Mouse (Mus musculus): ENCODE results near the gene Trim40. TPM values are rescaled to one million over a fixed set of nuclear protein-coding genes. Genes with fewer than 3 reads are reported as not detected.
A peak's percentile ranks its signal among the peaks of the same experiment; 100 is the strongest.

Trim40 gene
- polyA plus RNA-seq, 2 experiments from 2014 or later = not detected

- no peak for ATAC-seq
These were observed 50.9 kb downstream of the Trim40 start for GRCm38 (mm10) chr17:36839001-36839400.

- ATAC-seq = peak; percentile 95
These were observed 52.9 kb downstream of the Trim40 start, which contains the start of gene Trim26 for GRCm38 (mm10) chr17:36836874-36837647. Gene Trim26, plus strand, starts transcription at chr17:36837134.

- ATAC-seq = peak; percentile 7
These were observed 53.5 kb downstream of the Trim40 start for GRCm38 (mm10) chr17:36836427-36836812.

- peak; percentile 42 for ATAC-seq
These were observed 54.1 kb downstream of the Trim40 start for GRCm38 (mm10) chr17:36835591-36836426.

- no peak for ATAC-seq
These were observed 57.2 kb downstream of the Trim40 start for GRCm38 (mm10) chr17:36832694-36833093.

Other genes with a start within 250 kb of the Trim40 start
- not detected for gene H2-M9, start 247.5 kb downstream of the Trim40 start, polyA plus RNA-seq (2017; shearing (Covaris generic))
- gene H2-M1, start 217.9 kb downstream of the Trim40 start, polyA plus RNA-seq (2017; shearing (Covaris generic)) = not detected
- gene H2-M10.5, start 117.2 kb downstream of the Trim40 start, polyA plus RNA-seq (2017; shearing (Covaris generic)) = not detected
- gene H2-M10.6, start 78.0 kb downstream of the Trim40 start, polyA plus RNA-seq (2017; shearing (Covaris generic)) = not detected
- gene Trim26, start 53.0 kb downstream of the Trim40 start, polyA plus RNA-seq (2017; shearing (Covaris generic)) = 10 to 100 TPM; 76.3 to 99.4 TPM
- under 1 TPM in 1 of 2 experiments, not detected in 1; 0.79 TPM for gene Trim15, start 22.9 kb downstream of the Trim40 start, polyA plus RNA-seq (2017; shearing (Covaris generic))
- gene Trim10, start 20.5 kb downstream of the Trim40 start, polyA plus RNA-seq (2017; shearing (Covaris generic)) = under 1 TPM in 1 of 2 experiments, not detected in 1; 0.28 TPM
- gene Trim31, start 8.0 kb upstream of the Trim40 start, polyA plus RNA-seq (2017; shearing (Covaris generic)) = not detected
- gene Rnf39, start 52.8 kb upstream of the Trim40 start, polyA plus RNA-seq (2017; shearing (Covaris generic)) = not detected
- gene Ppp1r11, start 61.6 kb upstream of the Trim40 start, polyA plus RNA-seq (2017; shearing (Covaris generic)) = 100 to 1,000 TPM; 196 to 201 TPM
- gene Znrd1, start 68.4 kb upstream of the Trim40 start, polyA plus RNA-seq (2017; shearing (Covaris generic)) = 10 to 100 TPM; 67.9 to 82.1 TPM
- gene Znrd1as, start 68.5 kb upstream of the Trim40 start, polyA plus RNA-seq (2017; shearing (Covaris generic)) = 1 to 10 TPM; 5.5 to 8.2 TPM
- not detected for gene 2410137M14Rik, start 91.1 kb upstream of the Trim40 start, polyA plus RNA-seq (2017; shearing (Covaris generic))
- not detected for gene H2-M5, start 99.4 kb upstream of the Trim40 start, polyA plus RNA-seq (2017; shearing (Covaris generic))
- not detected for gene Zfp57, start 111.0 kb upstream of the Trim40 start, polyA plus RNA-seq (2017; shearing (Covaris generic))
- gene Mog, start 133.3 kb upstream of the Trim40 start, polyA plus RNA-seq (2017; shearing (Covaris generic)) = not detected
- 1 to 10 TPM; 4.7 to 8.6 TPM for gene Gabbr1, start 155.8 kb upstream of the Trim40 start, polyA plus RNA-seq (2017; shearing (Covaris generic))
- under 1 TPM in 1 of 2 experiments, not detected in 1; 0.11 TPM for gene Olfr90, start 198.4 kb upstream of the Trim40 start, polyA plus RNA-seq (2017; shearing (Covaris generic))
- gene Olfr91, start 208.2 kb upstream of the Trim40 start, polyA plus RNA-seq (2017; shearing (Covaris generic)) = not detected
- gene Olfr92, start 230.0 kb upstream of the Trim40 start, polyA plus RNA-seq (2017; shearing (Covaris generic)) = not detected